Mouse (Mus musculus): ENCODE data around the gene Strn. TPM values are rescaled to one million over a fixed set of nuclear protein-coding genes. Genes with fewer than 3 reads are reported as not detected.

Strn gene
- total RNA-seq (2021) = 10 to 100 TPM; 23.8 to 25.2 TPM

DNA sequence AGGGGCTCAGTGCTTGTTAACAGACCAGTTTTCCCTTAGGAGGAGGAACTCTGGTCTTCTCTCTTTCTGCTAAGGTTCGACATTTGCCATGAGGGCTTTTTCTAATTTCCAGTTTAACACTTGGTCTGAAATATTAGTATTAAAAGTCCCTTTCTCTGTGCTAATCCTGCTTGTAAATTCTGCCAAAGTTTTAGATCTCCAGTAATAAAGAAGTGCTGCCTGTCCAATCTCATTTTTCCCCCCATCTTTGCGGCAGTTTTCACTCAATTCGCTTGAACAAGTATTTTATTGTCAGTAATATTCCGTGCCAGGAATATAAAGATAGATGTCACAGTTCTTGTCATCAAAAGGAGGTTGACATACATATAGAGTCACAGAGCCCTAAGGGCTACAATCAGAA, at the start of gene Strn:
TSS of gene Strn (minus strand) at position 101 of the 400 bp plus-strand sequence.
- intact Hi-C loops (cut with DNase I) = loop anchor here (5.0 kb wide), 1 partner anchor 100 kb away; the partner anchor contains the start of genes Gpatch11 and Heatr5b
- no peak for DNase-seq (ENCODE audit: low spot score)

GRCm38 (mm10) chr17:78778765-78779164, 41.8 kb upstream of the Strn start:
- no peak for DNase-seq (ENCODE audit: low spot score)
- intact Hi-C loops (cut with DNase I) = no loop called here

- intact Hi-C loops (cut with DNase I) = no loop called here
- DNase-seq (ENCODE audit: low spot score) = no peak
These were observed 35.3 kb upstream of the Strn start for GRCm38 (mm10) chr17:78772317-78772716.

DNA sequence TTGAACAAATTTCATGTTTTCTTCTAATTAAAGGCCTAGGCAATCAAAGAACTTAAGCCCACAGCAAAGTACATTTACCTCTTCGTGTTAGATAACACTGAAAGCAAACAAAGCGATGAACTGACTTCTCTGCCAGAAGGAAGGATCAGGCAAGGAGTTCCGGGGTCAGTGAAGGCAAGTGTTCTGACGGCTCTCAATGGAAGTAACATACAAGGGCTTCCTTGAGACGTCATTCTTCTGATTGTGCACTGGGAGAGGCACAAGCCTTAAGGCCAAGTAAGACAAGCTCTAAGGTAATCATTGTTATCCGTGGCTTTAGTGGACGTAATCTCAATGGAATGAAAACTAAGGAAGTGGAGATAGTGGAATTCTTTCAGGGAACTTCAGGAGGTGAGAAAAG, 33.9 kb upstream of the Strn start:
- DNase-seq (ENCODE audit: low spot score) = no peak
- intact Hi-C loops (cut with DNase I) = no loop called here

DNA sequence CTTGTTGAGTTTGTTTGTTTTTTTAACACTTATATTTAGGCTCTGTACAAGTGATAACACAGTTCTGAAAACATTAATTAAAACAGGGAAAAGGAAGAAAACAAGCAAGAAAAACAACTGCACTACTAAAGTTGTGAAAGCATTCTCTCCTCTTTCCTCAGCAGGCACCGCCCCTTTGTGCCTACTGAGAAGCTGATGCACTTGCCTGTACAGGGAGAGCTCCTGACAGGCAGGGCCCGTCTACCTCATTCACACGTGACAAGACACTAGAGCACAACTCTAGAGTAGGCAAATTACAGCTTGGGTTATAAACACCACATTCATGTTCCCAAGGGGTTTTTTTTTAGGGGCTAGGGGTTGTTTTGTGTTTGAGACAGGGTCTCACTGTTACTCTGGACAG, 32.3 kb upstream of the Strn start:
- intact Hi-C loops (cut with DNase I) = no loop called here
- DNase-seq (ENCODE audit: low spot score) = no peak

GRCm38 (mm10) chr17:78768937-78769336, 31.9 kb upstream of the Strn start:
- intact Hi-C loops (cut with DNase I) = no loop called here
- no peak for DNase-seq (ENCODE audit: low spot score)

DNA sequence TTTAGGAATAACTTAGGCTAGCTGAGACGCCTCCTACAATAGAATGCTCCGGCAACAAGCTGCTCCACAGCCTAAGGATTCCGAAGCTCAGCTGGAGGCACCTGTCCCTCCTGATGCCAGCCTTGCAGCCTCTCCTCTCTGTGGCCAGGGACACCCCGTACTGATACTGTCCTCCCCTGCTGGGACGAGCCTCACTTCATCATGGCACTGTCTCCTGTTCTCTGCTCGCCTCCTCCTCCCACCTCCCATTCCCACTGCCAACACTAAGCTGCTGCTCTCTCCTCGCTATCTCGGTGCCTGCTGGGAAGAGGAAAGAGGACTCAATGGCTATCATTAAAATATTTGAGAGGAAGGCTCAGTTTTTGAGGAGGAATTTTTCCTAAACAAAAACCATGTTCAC, 30.6 kb upstream of the Strn start:
- DNase-seq (ENCODE audit: low spot score) = no peak
- intact Hi-C loops (cut with DNase I) = no loop called here

DNA sequence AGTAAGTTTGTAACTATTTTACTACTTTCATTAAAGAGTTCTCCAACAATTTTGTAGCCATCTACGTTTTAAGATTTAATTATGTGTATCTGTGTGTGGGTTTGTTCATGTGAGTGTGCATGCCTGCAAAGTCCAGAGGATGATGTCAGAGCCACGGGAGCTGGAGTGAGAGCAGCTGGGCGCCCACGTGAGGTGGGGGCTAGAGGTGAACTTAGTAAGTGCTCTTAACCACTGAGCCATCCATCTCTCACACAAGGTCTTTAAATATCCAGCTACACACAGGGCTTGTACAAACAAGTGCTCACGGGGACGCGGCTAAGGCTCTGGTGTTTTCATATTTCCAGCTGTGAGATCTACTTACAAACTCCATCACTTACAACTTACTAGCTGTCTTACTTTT, 29.1 kb upstream of the Strn start:
- no peak for DNase-seq (ENCODE audit: low spot score)
- intact Hi-C loops (cut with DNase I) = no loop called here

DNA sequence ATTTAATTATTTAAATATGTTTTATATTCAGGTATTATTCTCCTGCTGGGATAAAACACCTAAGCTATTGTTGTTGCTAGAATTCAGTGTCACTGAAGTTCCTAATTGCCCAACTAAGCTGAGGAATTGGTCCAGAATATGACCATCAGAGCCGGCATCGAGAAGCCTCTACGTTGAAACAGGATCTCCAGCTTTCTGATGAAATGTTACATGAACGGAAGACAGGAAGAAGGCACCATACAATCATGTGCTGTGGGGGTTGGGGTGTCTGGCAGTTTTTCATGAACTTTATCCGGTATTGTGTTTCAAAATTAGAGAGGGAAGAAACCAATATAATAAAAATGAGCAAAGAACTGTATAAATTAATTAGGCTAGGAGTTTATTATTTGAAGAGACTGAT, 26.3 kb upstream of the Strn start:
- intact Hi-C loops (cut with DNase I) = no loop called here
- DNase-seq (ENCODE audit: low spot score) = no peak

DNA sequence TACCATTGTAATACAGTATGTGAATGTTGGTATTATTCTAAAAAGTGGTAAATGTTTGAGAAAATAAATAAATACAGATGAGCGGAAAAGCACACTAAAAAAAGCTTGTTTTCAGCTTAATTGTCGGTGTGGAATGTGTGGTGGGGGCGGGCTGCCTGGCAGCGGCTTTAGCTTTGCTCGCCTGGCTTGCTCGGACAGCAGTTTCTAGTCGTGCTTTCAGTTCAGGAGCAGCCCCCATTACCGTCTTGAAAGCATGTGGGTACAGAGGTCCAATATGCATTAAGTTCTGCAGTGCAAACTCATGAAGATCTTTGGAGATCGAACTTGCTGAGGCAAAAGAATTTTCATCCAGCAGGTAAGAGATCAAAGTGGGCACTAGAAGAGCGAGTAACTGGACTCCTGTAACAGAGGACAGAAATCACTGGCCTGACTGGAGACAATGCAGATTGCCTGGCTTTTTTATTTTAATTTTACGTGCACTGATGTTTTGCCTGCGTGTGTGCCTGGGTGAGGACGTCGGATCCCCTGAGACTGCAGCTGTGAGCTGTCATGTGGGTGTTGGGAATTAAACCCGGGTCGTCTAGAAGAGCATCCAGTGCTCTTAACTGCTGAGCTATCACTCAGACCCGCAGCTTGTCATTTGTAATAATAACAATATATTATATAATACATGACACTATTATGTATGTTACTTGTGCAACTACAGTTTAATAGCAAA, 16.1 kb upstream of the Strn start:
- DNase-seq (ENCODE audit: low spot score) = no peak
- intact Hi-C loops (cut with DNase I) = no loop called here

DNA sequence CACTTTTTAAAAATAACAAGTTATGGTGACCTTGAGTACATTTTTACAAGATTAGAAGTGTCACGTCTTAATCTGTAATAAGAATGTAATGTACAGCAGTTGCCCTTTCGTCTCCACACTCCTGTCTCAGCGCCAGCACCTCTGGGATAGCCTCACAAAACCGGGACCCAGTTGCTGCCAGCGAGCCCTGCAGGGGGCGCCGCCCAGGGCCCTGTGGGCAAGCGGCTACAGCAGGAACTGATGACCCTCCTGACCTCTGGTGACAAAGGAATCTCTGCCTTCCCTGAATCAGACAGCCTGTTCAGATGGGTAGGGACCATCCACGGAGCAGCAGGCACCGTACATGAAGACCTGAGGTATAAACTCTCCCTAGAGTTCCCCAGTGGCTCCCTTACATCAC, 15.1 kb upstream of the Strn start:
- no peak for DNase-seq (ENCODE audit: low spot score)
- intact Hi-C loops (cut with DNase I) = no loop called here

- intact Hi-C loops (cut with DNase I) = no loop called here
- no peak for DNase-seq (ENCODE audit: low spot score)
These were observed 11.4 kb upstream of the Strn start for GRCm38 (mm10) chr17:78748440-78748839.

DNA sequence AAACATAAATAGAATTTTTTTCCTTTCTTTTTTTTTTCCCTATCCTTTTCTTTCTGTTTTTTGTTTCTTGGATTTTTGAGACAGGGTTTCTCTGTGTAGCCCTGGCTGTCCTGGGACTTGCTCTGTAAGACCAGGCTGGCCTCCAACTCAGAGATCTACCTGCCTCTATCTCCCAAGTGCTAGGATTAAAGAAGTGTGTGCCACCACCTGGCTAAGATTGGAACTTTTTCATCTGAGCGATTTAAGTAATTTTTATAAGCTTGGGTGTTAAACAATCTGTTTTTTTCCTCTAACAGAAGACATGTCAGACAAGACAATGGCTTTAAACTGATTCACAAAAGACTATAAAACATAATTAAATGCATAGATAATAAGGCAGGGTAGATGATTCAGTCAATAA, 1.4 kb upstream of the Strn start:
- DNase-seq (ENCODE audit: low spot score) = no peak
- intact Hi-C loops (cut with DNase I) = loop anchor here (5.0 kb wide), 1 partner anchor 99 kb away; the partner anchor contains the start of genes Gpatch11 and Heatr5b

GRCm38 (mm10) chr17:78737771-78738170, 775 bp upstream of the Strn start:
- intact Hi-C loops (cut with DNase I) = loop anchor here (5.0 kb wide), 1 partner anchor 100 kb away; the partner anchor contains the start of genes Gpatch11 and Heatr5b
- DNase-seq (ENCODE audit: low spot score) = no peak

DNA sequence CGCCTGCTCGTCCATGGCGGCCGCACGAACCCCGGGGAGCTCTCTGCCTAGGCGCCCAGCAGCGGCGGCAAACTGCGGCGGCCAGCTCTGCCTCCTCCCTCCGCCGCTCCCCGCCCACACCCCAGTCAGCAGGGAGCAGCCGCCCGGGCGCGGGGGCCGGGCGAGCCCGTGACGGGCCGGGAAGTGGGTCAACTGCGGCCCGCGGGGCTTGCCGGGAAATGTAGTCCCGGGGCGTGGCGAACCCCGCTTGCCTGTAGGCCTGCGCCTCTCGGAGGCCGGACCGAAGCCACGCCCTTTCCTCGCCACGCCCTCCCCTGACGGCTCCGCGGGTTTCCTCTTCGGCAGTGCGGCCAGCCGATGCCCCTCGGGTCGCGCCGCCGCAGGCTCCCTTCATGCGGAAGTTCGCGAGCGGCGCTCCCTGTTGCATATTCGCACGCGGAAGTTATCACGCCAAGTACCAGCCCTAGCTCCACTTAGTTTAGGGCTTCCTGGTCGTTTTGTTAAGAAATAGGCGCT, 465 bp downstream of the Strn start:
- DNase-seq (ENCODE audit: low spot score) = peak; percentile 99
- intact Hi-C loops (cut with DNase I) = loop anchor here (5.0 kb wide), 1 partner anchor 101 kb away; the partner anchor contains the start of genes Gpatch11 and Heatr5b

GRCm38 (mm10) chr17:78735731-78736472, 1.1 kb downstream of the Strn start:
- intact Hi-C loops (cut with DNase I) = loop anchor here (5.0 kb wide), 1 partner anchor 101 kb away; the partner anchor contains the start of genes Gpatch11 and Heatr5b

GRCm38 (mm10) chr17:78734806-78735205, 2.2 kb downstream of the Strn start:
- intact Hi-C loops (cut with DNase I) = loop anchor here (5.0 kb wide), 1 partner anchor 102 kb away; the partner anchor contains the start of genes Gpatch11 and Heatr5b
- no peak for DNase-seq (ENCODE audit: low spot score)

More at GRCm38 (mm10) chr17:78735731-78736472, 1.1 kb downstream of the Strn start:
- DNase-seq (ENCODE audit: low spot score) = no peak

DNA sequence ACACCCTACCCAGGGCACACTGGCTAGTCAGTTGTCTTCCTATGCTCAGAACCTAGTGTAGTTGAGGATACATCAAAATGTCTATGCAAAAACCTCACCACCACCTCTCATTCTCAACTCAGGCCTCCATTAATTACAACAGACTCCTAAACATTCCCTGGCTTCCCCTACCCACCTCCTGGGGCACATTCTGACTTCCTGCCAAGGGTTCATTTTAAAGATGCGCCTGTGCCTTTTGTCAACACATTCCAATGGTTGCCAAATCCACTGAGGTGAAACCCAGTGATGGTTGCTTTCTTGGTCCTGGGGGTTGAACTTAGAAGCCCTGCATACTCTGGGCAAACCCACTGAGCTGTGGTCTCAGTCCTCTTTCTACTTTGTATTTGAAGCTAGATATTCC, 4.9 kb downstream of the Strn start:
- no peak for DNase-seq (ENCODE audit: low spot score)

DNA sequence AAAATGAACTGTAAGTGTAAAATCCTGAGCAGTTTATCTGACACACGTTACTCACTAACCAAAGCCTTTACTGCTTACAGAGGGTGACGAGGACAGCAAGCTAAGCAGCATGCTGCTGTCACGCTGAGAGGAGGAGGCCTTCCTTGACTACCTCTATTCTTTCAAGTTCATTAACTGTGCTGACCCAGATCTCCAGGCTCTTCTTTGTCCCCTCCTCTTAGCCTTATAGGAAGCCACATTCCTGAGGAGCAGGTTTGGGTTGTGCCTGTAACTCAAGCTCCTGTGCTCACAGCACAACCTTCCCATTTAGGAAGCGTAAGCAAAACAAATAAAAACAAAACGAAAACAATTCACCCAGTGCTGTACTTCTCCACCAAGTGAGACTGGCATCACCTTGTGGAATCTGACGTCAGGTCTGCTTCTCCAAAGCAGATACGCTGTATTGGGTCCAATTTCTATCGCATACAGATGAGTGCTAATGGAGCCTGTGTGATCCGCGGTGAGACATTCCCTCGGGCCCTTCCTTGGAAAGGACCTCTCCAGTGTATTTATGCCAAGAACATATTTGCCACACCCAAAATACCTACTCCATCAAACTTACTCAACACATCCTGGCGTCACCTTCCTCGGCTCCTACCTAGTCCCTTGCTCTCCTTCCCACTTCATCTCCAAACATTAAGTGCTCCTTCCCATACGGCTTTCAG, 10.1 kb downstream of the Strn start:
- intact Hi-C loops (cut with DNase I) = no loop called here
- no peak for DNase-seq (ENCODE audit: low spot score)

More for the DNA sequence above, 4.9 kb downstream of the Strn start:
- intact Hi-C loops (cut with DNase I) = no loop called here

GRCm38 (mm10) chr17:78724461-78725055, 12.4 kb downstream of the Strn start:
- intact Hi-C loops (cut with DNase I) = loop anchor here (5.0 kb wide), 1 partner anchor 37 kb away; no protein-coding TSS in a partner anchor
- no peak for DNase-seq (ENCODE audit: low spot score)
